Mouse (Mus musculus) CH12.LX (cell line): ENCODE measurements around the gene Usp12. TPM values are rescaled to one million over a fixed set of nuclear protein-coding genes. Genes with fewer than 3 reads are reported as not detected.
A peak's percentile ranks its signal among the peaks of the same experiment; 100 is the strongest.

Source experiments
- DNase-seq: peaks from one replicate; pipeline ENCODE4 v3.0.0-alpha.2; 2013; ENCODE audit errors: extremely low read depth
- H3K27ac ChIP-seq: 2 replicates; pipeline ENCODE4 v1.5.1; 2012; ENCODE audit warnings: low read depth, mild to moderate bottlenecking, control low read depth, moderate library complexity; ENCODE audit not compliant: insufficient read depth
- H3K27me3 ChIP-seq: replicated peaks from 2 replicates; pipeline ENCODE3; 2012; ENCODE audit warnings: inconsistent platforms
- H3K36me3 ChIP-seq, 2 experiments: replicated peaks in 1 of 2; 2 replicates each; pipeline versions ENCODE3 to v1.6.1; 2012; ENCODE audit warnings: inconsistent platforms in 1 of 2, low read length in 1 of 2, mild to moderate bottlenecking in 1 of 2, mixed read lengths in 1 of 2, moderate library complexity in 1 of 2; ENCODE audit not compliant: control insufficient read depth in 1 of 2, insufficient read depth in 1 of 2
- H3K4me1 ChIP-seq, 2 experiments: 2 replicates each; pipeline ENCODE4 v1.6.1; 2012; ENCODE audit warnings: inconsistent platforms in 1 of 2, moderate library complexity in 1 of 2; ENCODE audit not compliant: insufficient read depth in 2 of 2, control insufficient read depth in 1 of 2
- H3K4me2 ChIP-seq: 2 replicates; pipeline ENCODE4 v1.6.1; 2012; ENCODE audit warnings: low read depth, mild to moderate bottlenecking, control low read depth; ENCODE audit not compliant: poor library complexity, insufficient read depth, severe bottlenecking
- H3K4me3 ChIP-seq, 3 experiments: fragments of 150-350 bp in 1 of 3; sonication (generic) in 1 of 3; replicated peaks in 1 of 3; 2 replicates each; pipeline versions ENCODE3 to v1.5.1; 2011 to 2012; ENCODE audit warnings: low read depth in 2 of 3, low read length in 2 of 3, mild to moderate bottlenecking in 2 of 3, moderate library complexity in 2 of 3, control low read depth in 1 of 3, improper control_type of control experiment in 1 of 3, inconsistent platforms in 1 of 3, mixed read lengths in 1 of 3; ENCODE audit not compliant: poor library complexity in 1 of 3
- H3K79me2 ChIP-seq: replicated peaks from 2 replicates; pipeline ENCODE4 v1.6.1; 2012; ENCODE audit warnings: mild to moderate bottlenecking, moderate library complexity; ENCODE audit not compliant: control insufficient read depth, poor library complexity, insufficient read depth, severe bottlenecking; ENCODE audit errors: extremely low read depth
- H3K9ac ChIP-seq: 2 replicates; pipeline ENCODE4 v1.6.1; 2012; ENCODE audit warnings: low read depth, mild to moderate bottlenecking, control low read depth, moderate library complexity; ENCODE audit not compliant: insufficient read depth
- H3K9me3 ChIP-seq: replicated peaks from 2 replicates; pipeline ENCODE3; 2012; ENCODE audit warnings: low read length, inconsistent platforms, mixed read lengths
- BHLHE40 ChIP-seq: IDR thresholded peaks from 2 replicates; pipeline ENCODE4 v1.6.1; 2011; ENCODE audit warnings: mild to moderate bottlenecking, low read depth, low read length, improper control_type of control experiment
- CHD1 ChIP-seq: IDR thresholded peaks from 2 replicates; pipeline ENCODE4 v1.6.1; 2012; ENCODE audit warnings: low read depth, low read length, improper control_type of control experiment, inconsistent platforms
- CHD2 ChIP-seq: IDR thresholded peaks from 2 replicates; pipeline ENCODE4 v1.6.1; 2011; ENCODE audit warnings: low read length, improper control_type of control experiment
- CTCF ChIP-seq, 2 experiments: IDR thresholded peaks in 1 of 2; conservative IDR thresholded peaks in 1 of 2; 2 replicates each; pipeline ENCODE4 v1.5.1; 2011 to 2012; ENCODE audit warnings: low read depth in 2 of 2, low read length in 2 of 2, improper control_type of control experiment in 1 of 2, inconsistent platforms in 1 of 2, mild to moderate bottlenecking in 1 of 2, moderate library complexity in 1 of 2
- ELF1 ChIP-seq: IDR thresholded peaks from 2 replicates; pipeline ENCODE4 v1.6.1; 2014; ENCODE audit warnings: low read depth, mild to moderate bottlenecking, inconsistent platforms, low read length, improper control_type of control experiment
- EP300 ChIP-seq: IDR thresholded peaks from 2 replicates; pipeline ENCODE4 v1.6.1; 2011; ENCODE audit warnings: low read length, improper control_type of control experiment
- ETS1 ChIP-seq: conservative IDR thresholded peaks from 2 replicates; pipeline ENCODE4 v1.6.1; 2012; ENCODE audit warnings: low read depth, mild to moderate bottlenecking, inconsistent platforms, low read length, improper control_type of control experiment, moderate library complexity
- GABPA ChIP-seq: IDR thresholded peaks from 2 replicates; pipeline ENCODE4 v1.6.1; 2012; ENCODE audit warnings: low read depth, low read length, improper control_type of control experiment, inconsistent platforms; ENCODE audit not compliant: insufficient replicate concordance
- HCFC1 ChIP-seq: IDR thresholded peaks from 2 replicates; pipeline ENCODE4 v1.6.1; 2012; ENCODE audit warnings: low read depth, mild to moderate bottlenecking, inconsistent platforms, low read length, improper control_type of control experiment
- JUN ChIP-seq: IDR thresholded peaks from 2 replicates; pipeline ENCODE4 v1.6.1; 2011; ENCODE audit warnings: low read depth, mild to moderate bottlenecking, low read length, improper control_type of control experiment, moderate library complexity; ENCODE audit not compliant: insufficient read depth
- JUND ChIP-seq: conservative IDR thresholded peaks from 2 replicates; pipeline ENCODE4 v1.6.1; 2011; ENCODE audit warnings: low read depth, low read length, improper control_type of control experiment
- KAT2A ChIP-seq: IDR thresholded peaks from 2 replicates; pipeline ENCODE4 v1.6.1; 2012; ENCODE audit warnings: low read length, improper control_type of control experiment, inconsistent platforms; ENCODE audit not compliant: insufficient replicate concordance
- MAX ChIP-seq: IDR thresholded peaks from 2 replicates; pipeline ENCODE4 v1.6.1; 2011; ENCODE audit warnings: low read length, improper control_type of control experiment
- MAZ ChIP-seq: IDR thresholded peaks from 2 replicates; pipeline ENCODE4 v1.6.1; 2012; ENCODE audit warnings: low read depth, mild to moderate bottlenecking, inconsistent platforms, low read length, improper control_type of control experiment, moderate library complexity
- MEF2A ChIP-seq: IDR thresholded peaks from 2 replicates; pipeline ENCODE4 v1.6.1; 2014; ENCODE audit warnings: low read depth, mild to moderate bottlenecking, inconsistent platforms, low read length, improper control_type of control experiment, borderline replicate concordance
- MXI1 ChIP-seq: IDR thresholded peaks from 2 replicates; pipeline ENCODE4 v1.6.1; 2011; ENCODE audit warnings: mild to moderate bottlenecking, low read depth, low read length, improper control_type of control experiment
- MYC ChIP-seq: IDR thresholded peaks from 2 replicates; pipeline ENCODE4 v1.6.1; 2011; ENCODE audit warnings: low read depth, mild to moderate bottlenecking, improper control_type of control experiment, low read length
- NELFE ChIP-seq: IDR thresholded peaks from 2 replicates; pipeline ENCODE4 v1.6.1; 2011; ENCODE audit warnings: low read depth, low read length, improper control_type of control experiment
- NRF1 ChIP-seq: IDR thresholded peaks from 2 replicates; pipeline ENCODE4 v1.6.1; 2014; ENCODE audit warnings: low read depth, mild to moderate bottlenecking, inconsistent platforms, low read length, improper control_type of control experiment, moderate library complexity
- POLR2A ChIP-seq: IDR thresholded peaks from 2 replicates; pipeline ENCODE4 v1.6.1; 2011; ENCODE audit warnings: low read depth, mild to moderate bottlenecking, improper control_type of control experiment, low read length
- POLR2AphosphoS2 ChIP-seq: IDR thresholded peaks from 2 replicates; pipeline ENCODE4 v1.6.1; 2011; ENCODE audit warnings: low read depth, low read length, improper control_type of control experiment
- RAD21 ChIP-seq: IDR thresholded peaks from 2 replicates; pipeline ENCODE4 v1.6.1; 2011; ENCODE audit warnings: low read depth, mild to moderate bottlenecking, low read length, improper control_type of control experiment, moderate library complexity
- SIN3A ChIP-seq: IDR thresholded peaks from 2 replicates; pipeline ENCODE4 v1.6.1; 2012; ENCODE audit warnings: low read length, improper control_type of control experiment, inconsistent platforms
- SMC3 ChIP-seq: IDR thresholded peaks from 2 replicates; pipeline ENCODE4 v1.6.1; 2011; ENCODE audit warnings: low read depth, low read length, improper control_type of control experiment
- TBP ChIP-seq: conservative IDR thresholded peaks from 2 replicates; pipeline ENCODE4 v1.6.1; 2011; ENCODE audit warnings: low read depth, low read length, improper control_type of control experiment
- UBTF ChIP-seq: IDR thresholded peaks from 2 replicates; pipeline ENCODE4 v1.6.1; 2012; ENCODE audit warnings: low read depth, mild to moderate bottlenecking, inconsistent platforms, low read length, improper control_type of control experiment, moderate library complexity
- USF1 ChIP-seq: IDR thresholded peaks from 2 replicates; pipeline ENCODE4 v1.6.1; 2014; ENCODE audit warnings: low read depth, mild to moderate bottlenecking, inconsistent platforms, low read length, improper control_type of control experiment
- USF2 ChIP-seq: conservative IDR thresholded peaks from 2 replicates; pipeline ENCODE4 v1.6.1; 2011; ENCODE audit warnings: low read depth, low read length, improper control_type of control experiment
- ZKSCAN1 ChIP-seq: IDR thresholded peaks from 2 replicates; pipeline ENCODE4 v1.6.1; 2012; ENCODE audit warnings: low read depth, inconsistent platforms, low read length, improper control_type of control experiment, borderline replicate concordance
- dilution Hi-C: fragments of 300-500 bp; cut with MboI; formaldehyde crosslinking; loops from 2 replicates; pipeline ENCODE4 v1.14.3; 2020; ENCODE audit warnings: low sequenced_read_pairs; ENCODE audit not compliant: extremely low pct_unique_long_range_greater_than_20kb, extremely low pct_ligation_motif_present
- in situ Hi-C: fragments of 300-500 bp; cut with MboI; formaldehyde crosslinking; loops from 3 replicates; pipeline ENCODE4 v1.14.3; 2019; ENCODE audit warnings: low sequenced_read_pairs, low pct_ligation_motif_present, low pct_unique_long_range_greater_than_20kb, mixed read lengths
- polyA plus RNA-seq: library from polyadenylated mRNA; unstranded; fragments of >175 nt; gene quantifications from 2 replicates; pipeline ENCODE4 v1.2.1, GENCODE M21; 2012; ENCODE audit warnings: low read depth; ENCODE audit not compliant: insufficient read length
- total RNA-seq, 2 experiments: library from RNA; depleted of rRNA; stranded (reverse); fragments of 300-350 nt in 1 of 2; fragments of >200 nt in 1 of 2; gene quantifications; 2 replicates each; pipeline ENCODE4 v1.2.3; 2012 to 2014

Gene Usp12
- total and polyA plus RNA-seq, 3 experiments: 7.8 to 17.8 (median 10.1) TPM

GRCm38 (mm10) chr5:146792140-146792791 lies 2.5 kb downstream of the Usp12 start:
- dilution Hi-C loops: no loop called here
- no peak for DNase-seq
- TF ChIP-seq TBP (no peak), BHLHE40 (peak; percentile 60; the same call in 1 of the 2 replicates), EP300 (no peak), MYC (no peak), ZKSCAN1 (no peak), ETS1 (no peak), SIN3A (no peak), KAT2A (no peak), MAZ (no peak), POLR2AphosphoS2 (no peak), ELF1 (no peak), CTCF (conservative IDR thresholded peaks at IDR 0.05 in 1 of 2, IDR thresholded peaks at IDR 0.05 in 1 of 2; ENCODE audit: low read depth in 2 of 2, low read length in 2 of 2) (no peak), USF1 (peak; percentile 74), GABPA (no peak), USF2 (peak; percentile 78), RAD21 (no peak), POLR2A (no peak), SMC3 (no peak), HCFC1 (no peak)
- no peaks in the 10 kb centered on the region for H3K9me3 ChIP-seq
- H3K79me2 ChIP-seq: peaks cover 9% of the 10 kb centered on the region
- peaks cover 10 to 34% of the 10 kb centered on the region in 2 experiments for H3K4me1 ChIP-seq
- in situ Hi-C loops: no loop called here
- H3K9ac ChIP-seq: no peak overlapping the region
- peaks cover 0 to 11% of the 10 kb centered on the region in 2 experiments for H3K36me3 ChIP-seq
- no peak overlapping the region for H3K27ac ChIP-seq
- H3K4me3 ChIP-seq: no peak overlapping the region
- peak overlapping the region; percentile 19 for H3K4me2 ChIP-seq
- no peaks in the 10 kb centered on the region for H3K27me3 ChIP-seq

- in situ Hi-C loops: no loop called here
Measured at GRCm38 (mm10) chr5:146790944-146791343, 3.9 kb downstream of the Usp12 start.

More at GRCm38 (mm10) chr5:146790944-146791343, 3.9 kb downstream of the Usp12 start:
- H3K36me3 ChIP-seq: peaks cover 0 to 13% of the 10 kb centered on the region in 2 experiments
- peaks cover 9% of the 10 kb centered on the region for H3K79me2 ChIP-seq
- no peaks in the 10 kb centered on the region for H3K9me3 ChIP-seq
- TF ChIP-seq NRF1 (no peak), NELFE (no peak), TBP (no peak), JUND (no peak), MXI1 (no peak), POLR2AphosphoS2 (no peak), HCFC1 (no peak), MEF2A (no peak), JUN (no peak), ETS1 (no peak), CTCF (conservative IDR thresholded peaks at IDR 0.05 in 1 of 2, IDR thresholded peaks at IDR 0.05 in 1 of 2; ENCODE audit: low read depth in 2 of 2, low read length in 2 of 2) (no peak), ZKSCAN1 (no peak), UBTF (no peak), MAX (no peak), CHD1 (no peak), RAD21 (no peak), MYC (no peak), CHD2 (no peak)
- no peak overlapping the region for H3K27ac ChIP-seq
- H3K4me3 ChIP-seq: no peak overlapping the region
- H3K9ac ChIP-seq: no peak overlapping the region
- peaks cover 10 to 39% of the 10 kb centered on the region in 2 experiments for H3K4me1 ChIP-seq
- dilution Hi-C loops: no loop called here
- H3K27me3 ChIP-seq: no peaks in the 10 kb centered on the region
- H3K4me2 ChIP-seq: no peak overlapping the region
- no peak for DNase-seq
